Mouse (Mus musculus) thymus, adult 18-20 months (tissue): ENCODE measurements around the gene Spam1.

Experiments used
- DNase-seq, 2 experiments: peaks; one replicate each; pipeline ENCODE4 v3.0.0; 2022; ENCODE audit warnings: mixed read lengths in 2 of 2

Gene Spam1

GRCm38 (mm10) chr6:24790888-24791287, at the start of gene Spam1:
Gene Spam1, plus strand, starts transcription at chr6:24791188.
- no peak for DNase-seq

- no peak for DNase-seq
Observed at GRCm38 (mm10) chr6:24748029-24748428, 43.0 kb upstream of the Spam1 start, which contains the start of gene Hyal4. Gene Hyal4, plus strand, starts transcription at chr6:24748329.

- DNase-seq = no peak
Observed at GRCm38 (mm10) chr6:24759281-24759680, 31.7 kb upstream of the Spam1 start.

GRCm38 (mm10) chr6:24766261-24766660, 24.7 kb upstream of the Spam1 start:
- DNase-seq = no peak

- no peak for DNase-seq
Observed at GRCm38 (mm10) chr6:24779182-24779581, 11.8 kb upstream of the Spam1 start.

- DNase-seq = no peak
Observed at GRCm38 (mm10) chr6:24822070-24822469, 31.1 kb downstream of the Spam1 start.
